In the genomic region with DNA sequence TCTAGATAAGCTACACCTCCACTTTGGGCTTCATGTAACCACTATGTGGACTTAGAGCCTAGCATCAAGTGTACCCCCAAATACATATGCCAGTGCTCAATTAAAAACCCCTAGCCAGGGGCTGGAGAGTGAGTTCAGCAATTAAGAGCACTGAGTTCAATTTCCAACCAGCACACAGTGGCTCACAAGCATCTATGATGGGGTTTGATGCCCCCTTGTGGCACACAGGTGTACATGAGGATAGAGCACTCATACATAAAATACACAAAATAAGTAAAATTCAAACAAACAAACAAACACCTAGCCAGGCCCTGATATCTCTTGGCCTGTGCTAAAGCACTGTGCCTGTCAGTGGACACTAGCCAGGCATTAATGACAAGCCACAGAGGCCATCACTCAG, we compare ENCODE assay signal across 8 mouse cellular contexts. TPM values are rescaled to one million over a fixed set of nuclear protein-coding genes. Genes with fewer than 3 reads are reported as not detected.
DNase-seq lines count a peak whose midpoint lies in the region; ATAC-seq and TF ChIP-seq lines count a peak whose summit lies in the region.

No protein-coding gene starts in this region.

- no peak for DNase-seq in heart, postnatal 36 days
- DNase-seq in CH12.LX (ENCODE audit: extremely low read depth) = peak; percentile 46
- DNase-seq in cerebellum, postnatal 10 days = peak; percentile 72 to 74
- DNase-seq in kidney, postnatal 4 days = peak; percentile 46 to 60
- peak; percentile 48 for DNase-seq in thymus, postnatal 14 days
- DNase-seq in layer of hippocampus, adult 9-11 months = no peak
- no peak for DNase-seq in left cerebral cortex, adult 9 months (ENCODE audit: low spot score in 2 of 2)

- H3K36me3 ChIP-seq in heart, embryonic 11.5 days (ENCODE audit: control insufficient read depth, insufficient read depth, low read length) = peaks cover 35% of the 10 kb centered on the region
- H3K36me3 ChIP-seq in CH12.LX (replicated peaks in 1 of 2; ENCODE audit: control insufficient read depth in 1 of 2, insufficient read depth in 1 of 2, low read length in 1 of 2) = peaks cover 48 to 90% of the 10 kb centered on the region in 2 experiments

- dilution Hi-C loops in CH12.LX (cut with MboI; ENCODE audit: extremely low pct_ligation_motif_present, extremely low pct_unique_long_range_greater_than_20kb, low sequenced_read_pairs) = no loop called here

- peak; percentile 57 for TF ChIP-seq RAD21 in CH12.LX (IDR thresholded peaks at IDR 0.05; ENCODE audit: low read depth, low read length)

- no peak for TF ChIP-seq POLR2A in CH12.LX (IDR thresholded peaks at IDR 0.05; ENCODE audit: low read depth, low read length)

- no peak for ATAC-seq in heart, embryonic 11.5 days (replicated peaks; ENCODE audit: insufficient number of reproducible peaks, low FRiP score, low TSS enrichment)

- H3K27me3 ChIP-seq in heart, embryonic 11.5 days (ENCODE audit: control insufficient read depth, insufficient read depth, low read length) = no peaks in the 10 kb centered on the region
- no peaks in the 10 kb centered on the region for H3K27me3 ChIP-seq in CH12.LX (replicated peaks)

- no peak overlapping the region; the same call in 1 of the 2 replicates for H3K4me2 ChIP-seq in heart, embryonic 11.5 days
- H3K4me2 ChIP-seq in CH12.LX (ENCODE audit: insufficient read depth, low read depth, poor library complexity, severe bottlenecking) = no peak overlapping the region

- no peaks in the 10 kb centered on the region for H3K9me3 ChIP-seq in heart, embryonic 11.5 days (replicated peaks; ENCODE audit: control insufficient read depth, low read length)
- H3K9me3 ChIP-seq in CH12.LX (replicated peaks; ENCODE audit: low read length) = no peaks in the 10 kb centered on the region

- no peak for TF ChIP-seq EP300 in CH12.LX (IDR thresholded peaks at IDR 0.05; ENCODE audit: low read length)

- peak overlapping the region; percentile 89 for H3K27ac ChIP-seq in heart, embryonic 11.5 days (ENCODE audit: low read depth, low read length)
- no peak overlapping the region for H3K27ac ChIP-seq in CH12.LX (ENCODE audit: insufficient read depth, low read depth)

- TF ChIP-seq CTCF in CH12.LX (conservative IDR thresholded peaks at IDR 0.05 in 1 of 2, IDR thresholded peaks at IDR 0.05 in 1 of 2; ENCODE audit: low read depth in 2 of 2, low read length in 2 of 2) = peak; percentile 62 to 68; a peak in 3 of 4 replicates

- intact Hi-C loops in heart, postnatal 36 days (cut with DNase I) = loop anchor here (2.0 kb wide), 1 partner anchor 65 kb away; a partner anchor contains a TSS

- peaks cover 51% of the 10 kb centered on the region for H3K4me1 ChIP-seq in heart, embryonic 11.5 days (ENCODE audit: control insufficient read depth, insufficient read depth, low read length)
- H3K4me1 ChIP-seq in CH12.LX (ENCODE audit: control insufficient read depth in 1 of 2, insufficient read depth in 2 of 2) = peaks cover 4 to 27% of the 10 kb centered on the region in 2 experiments; a peak in 3 of 4 replicates

- no peak overlapping the region for H3K4me3 ChIP-seq in heart, embryonic 11.5 days (ENCODE audit: low read depth, low read length)
- no peak overlapping the region for H3K4me3 ChIP-seq in CH12.LX (replicated peaks in 1 of 3; ENCODE audit: low read depth in 2 of 3, low read length in 2 of 3, poor library complexity in 1 of 3)

- in situ Hi-C loops in CH12.LX (cut with MboI; ENCODE audit: low pct_ligation_motif_present, low pct_unique_long_range_greater_than_20kb, low sequenced_read_pairs) = no loop called here

- H3K9ac ChIP-seq in heart, embryonic 11.5 days (ENCODE audit: low read depth, low read length) = no peak overlapping the region
- no peak overlapping the region for H3K9ac ChIP-seq in CH12.LX (ENCODE audit: insufficient read depth, low read depth)

- peaks cover 14% of the 10 kb centered on the region for H3K79me2 ChIP-seq in CH12.LX (replicated peaks; ENCODE audit: control insufficient read depth, extremely low read depth, insufficient read depth, poor library complexity, severe bottlenecking)

TF ChIP-seq in CH12.LX, 34 proteins besides CTCF, POLR2A, EP300 and RAD21:
- TF ChIP-seq SMC3 (IDR thresholded peaks at IDR 0.05; ENCODE audit: low read depth, low read length) = peak; percentile 31
- no peak for TF ChIP-seq TCF12 (IDR thresholded peaks at IDR 0.05; ENCODE audit: low read depth, low read length)
- no peak for TF ChIP-seq NRF1 (IDR thresholded peaks at IDR 0.05; ENCODE audit: low read depth, low read length)

RNA-seq across cellular contexts. Expression of a gene that starts 12.1 kb away (rescaled TPM):
- 3,123 and 3,177 TPM in 2 replicates for polyA plus RNA-seq in heart, embryonic 11.5 days (2014; fragmentation: Nextera tagmentation; extraction: Ambion mirVana)
- total RNA-seq in heart, postnatal 36 days (2021) = 1,000 to 10,000 TPM; 4,706 to 5,436 TPM
- total RNA-seq in CH12.LX (2012; rRNA removed) = 0.25 and 0.29 TPM in 2 replicates
- total RNA-seq in CH12.LX (2014; rRNA removed) = 0.63 and 0.86 TPM in 2 replicates
- 0.66 and 1.0 TPM in 2 replicates for polyA plus RNA-seq in CH12.LX (2012; ENCODE audit: insufficient read length, low read depth)

RNA-seq across cellular contexts. Expression of a gene that starts 20.8 kb away (rescaled TPM):
- polyA plus RNA-seq in heart, embryonic 11.5 days (2014; fragmentation: Nextera tagmentation; extraction: Ambion mirVana) = 286 and 325 TPM in 2 replicates
- 100 to 1,000 TPM; 128 to 143 TPM for total RNA-seq in heart, postnatal 36 days (2021)
- 76.1 and 85.2 TPM in 2 replicates for total RNA-seq in CH12.LX (2012; rRNA removed)
- total RNA-seq in CH12.LX (2014; rRNA removed) = 43.1 and 46.3 TPM in 2 replicates
- polyA plus RNA-seq in CH12.LX (2012; ENCODE audit: insufficient read length, low read depth) = 149 and 180 TPM in 2 replicates

RNA-seq across cellular contexts. Expression of a gene that starts 21.7 kb away (rescaled TPM):
- 0.03 and 0.08 TPM in 2 replicates for polyA plus RNA-seq in heart, embryonic 11.5 days (2014; fragmentation: Nextera tagmentation; extraction: Ambion mirVana)
- total RNA-seq in heart, postnatal 36 days (2021) = 10 to 100 TPM; 14.2 to 18.3 TPM
- total RNA-seq in CH12.LX (2012; rRNA removed) = 1.0 and 1.1 TPM in 2 replicates
- total RNA-seq in CH12.LX (2014; rRNA removed) = 0.36 and 0.47 TPM in 2 replicates
- polyA plus RNA-seq in CH12.LX (2012; ENCODE audit: insufficient read length, low read depth) = 0.93 and 0.94 TPM in 2 replicates

RNA-seq across cellular contexts. Expression of a gene that starts 27.5 kb away (rescaled TPM):
- 35.9 and 40.4 TPM in 2 replicates for polyA plus RNA-seq in heart, embryonic 11.5 days (2014; fragmentation: Nextera tagmentation; extraction: Ambion mirVana)
- 10 to 100 TPM; 66.1 to 85.9 TPM for total RNA-seq in heart, postnatal 36 days (2021)
- total RNA-seq in CH12.LX (2012; rRNA removed) (3.9 and 4.4 TPM in 2 replicates), CH12.LX (2014; rRNA removed) (4.6 and 5.8 TPM in 2 replicates)
- polyA plus RNA-seq in CH12.LX (2012; ENCODE audit: insufficient read length, low read depth) = 11.2 TPM in 2 replicates

RNA-seq across cellular contexts. Expression of a gene that starts 55.1 kb away (rescaled TPM):
- 7.4 and 8.7 TPM in 2 replicates for polyA plus RNA-seq in heart, embryonic 11.5 days (2014; fragmentation: Nextera tagmentation; extraction: Ambion mirVana)
- 1 to 10 TPM; 3.8 to 4.3 TPM for total RNA-seq in heart, postnatal 36 days (2021)
- total RNA-seq in CH12.LX (2012; rRNA removed) (11.1 and 13.9 TPM in 2 replicates), CH12.LX (2014; rRNA removed) (13.5 and 14.3 TPM in 2 replicates)
- 10.0 and 12.5 TPM in 2 replicates for polyA plus RNA-seq in CH12.LX (2012; ENCODE audit: insufficient read length, low read depth)

Comparison
In these comparisons a context has a peak if more than half of its experiments do, and no peak if none do; other contexts are left out.
1. DNase-seq: peak in CH12.LX (single experiment), cerebellum, postnatal 10 days (2 of 2), kidney, postnatal 4 days (2 of 2) and thymus, postnatal 14 days (single experiment); none in heart, postnatal 36 days (0 of 2), layer of hippocampus, adult 9-11 months (single experiment) and left cerebral cortex, adult 9 months (0 of 2).
2. RNA of a gene that starts 12.1 kb away (total RNA-seq): 4,706 to 5,436 TPM in heart, postnatal 36 days; 0.25 to 0.86 TPM in CH12.LX; every median in the first group is over 1,000 times any median in the second.
3. RNA of a gene that starts 21.7 kb away (total RNA-seq): 14.2 to 18.3 TPM in heart, postnatal 36 days; 0.36 to 1.1 TPM in CH12.LX; every median in the first group is over 4 times any median in the second.